Mouse (Mus musculus): ENCODE data around the gene Psmd9. TPM values are rescaled to one million over a fixed set of nuclear protein-coding genes. Genes with fewer than 3 reads are reported as not detected.

The Psmd9 gene
- total and polyA plus RNA-seq, 2 experiments: 28.5 to 29.8 TPM

DNA sequence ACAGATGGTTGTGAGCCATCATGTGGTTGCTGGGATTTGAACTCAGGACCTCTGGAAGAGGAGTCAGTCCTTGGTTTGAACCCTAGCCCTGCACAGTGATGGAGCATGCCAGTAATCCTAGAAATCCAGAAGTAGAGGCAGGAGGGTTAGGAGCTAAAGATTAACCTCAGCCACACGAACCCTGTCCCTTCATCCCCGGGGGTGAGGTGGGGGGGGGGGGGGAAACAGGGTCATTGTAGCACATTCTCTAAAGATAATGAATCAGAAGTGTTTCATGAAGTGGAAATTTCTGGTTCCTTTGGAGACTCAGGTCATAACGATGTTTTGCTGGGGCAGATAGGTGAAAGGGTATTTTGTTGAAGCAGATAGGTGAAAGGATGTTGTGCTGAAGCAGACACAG lies 21.7 kb downstream of the Psmd9 start:
- Histone ChIP-seq H3K4me3 (ENCODE audit: insufficient read depth, low read depth, low read length) (no peak overlapping the region), H3K27me3 (ENCODE audit: control insufficient read depth, insufficient read depth, low read length) (no peaks in the 10 kb centered on the region), H3K9ac (ENCODE audit: low read depth, low read length) (no peak overlapping the region), H3K27ac (replicated peaks; ENCODE audit: insufficient read depth, low read depth, low read length) (peak overlapping the region; percentile 74), H3K79me2 (ENCODE audit: control insufficient read depth, insufficient read depth, low read length) (no peaks in the 10 kb centered on the region), H3K36me3 (ENCODE audit: control insufficient read depth, insufficient read depth, low read length) (no peaks in the 10 kb centered on the region), H3K4me1 (ENCODE audit: control insufficient read depth, insufficient read depth, low read length) (peaks cover 37% of the 10 kb centered on the region)
- peak; percentile 58 for DNase-seq (ENCODE audit: extremely low read depth, low read depth, low spot score)
- 20% methylated on average over 3 of the region's 3 CpGs for WGBS
- TF ChIP-seq CTCF (IDR thresholded peaks at IDR 0.05; ENCODE audit: low read depth, low read length) (no peak), POLR2A (IDR thresholded peaks at IDR 0.05; ENCODE audit: extremely low read depth, insufficient read depth, low read length) (no peak)

- 16% methylated on average over 6 of the region's 6 CpGs for WGBS
- Histone ChIP-seq H3K4me1 (ENCODE audit: control insufficient read depth, insufficient read depth, low read length) (peaks cover 37% of the 10 kb centered on the region), H3K9ac (ENCODE audit: low read depth, low read length) (0 out of 2 replicates have a peak overlapping the region, but pooled peaks have one; percentile 20), H3K79me2 (ENCODE audit: control insufficient read depth, insufficient read depth, low read length) (no peaks in the 10 kb centered on the region), H3K4me3 (ENCODE audit: insufficient read depth, low read depth, low read length) (no peak overlapping the region), H3K36me3 (ENCODE audit: control insufficient read depth, insufficient read depth, low read length) (no peaks in the 10 kb centered on the region), H3K27me3 (ENCODE audit: control insufficient read depth, insufficient read depth, low read length) (no peaks in the 10 kb centered on the region), H3K27ac (replicated peaks; ENCODE audit: insufficient read depth, low read depth, low read length) (peak overlapping the region; percentile 84)
- no peak for TF ChIP-seq CTCF (IDR thresholded peaks at IDR 0.05; ENCODE audit: low read depth, low read length)
- DNase-seq (ENCODE audit: extremely low read depth, low read depth, low spot score): peak; percentile 98
Measured at GRCm38 (mm10) chr5:123191427-123191826, 22.2 kb downstream of the Psmd9 start.

GRCm38 (mm10) chr5:123192606-123193150 lies 23.5 kb downstream of the Psmd9 start:
- DNase-seq (ENCODE audit: extremely low read depth, low read depth, low spot score): no peak
- TF ChIP-seq CTCF (IDR thresholded peaks at IDR 0.05; ENCODE audit: low read depth, low read length): no peak
- TF ChIP-seq POLR2A (IDR thresholded peaks at IDR 0.05; ENCODE audit: extremely low read depth, insufficient read depth, low read length): no peak
- Histone ChIP-seq H3K4me3 (ENCODE audit: insufficient read depth, low read depth, low read length) (no peak overlapping the region), H3K27ac (replicated peaks; ENCODE audit: insufficient read depth, low read depth, low read length) (no peak overlapping the region), H3K79me2 (ENCODE audit: control insufficient read depth, insufficient read depth, low read length) (no peaks in the 10 kb centered on the region), H3K27me3 (ENCODE audit: control insufficient read depth, insufficient read depth, low read length) (no peaks in the 10 kb centered on the region), H3K9ac (ENCODE audit: low read depth, low read length) (no peak overlapping the region), H3K4me1 (ENCODE audit: control insufficient read depth, insufficient read depth, low read length) (peaks cover 43% of the 10 kb centered on the region), H3K36me3 (ENCODE audit: control insufficient read depth, insufficient read depth, low read length) (no peaks in the 10 kb centered on the region)
- WGBS: 84% methylated on average over 9 of the region's 9 CpGs

GRCm38 (mm10) chr5:123193436-123193835 lies 24.2 kb downstream of the Psmd9 start:
- Histone ChIP-seq H3K27ac (replicated peaks; ENCODE audit: insufficient read depth, low read depth, low read length) (peak overlapping the region; percentile 98), H3K4me3 (ENCODE audit: insufficient read depth, low read depth, low read length) (no peak overlapping the region), H3K36me3 (ENCODE audit: control insufficient read depth, insufficient read depth, low read length) (no peaks in the 10 kb centered on the region), H3K27me3 (ENCODE audit: control insufficient read depth, insufficient read depth, low read length) (no peaks in the 10 kb centered on the region), H3K4me1 (ENCODE audit: control insufficient read depth, insufficient read depth, low read length) (peaks cover 42% of the 10 kb centered on the region), H3K9ac (ENCODE audit: low read depth, low read length) (no peak overlapping the region), H3K79me2 (ENCODE audit: control insufficient read depth, insufficient read depth, low read length) (no peaks in the 10 kb centered on the region)
- 29% methylated on average over 5 of the region's 5 CpGs for WGBS
- TF ChIP-seq POLR2A (IDR thresholded peaks at IDR 0.05; ENCODE audit: extremely low read depth, insufficient read depth, low read length) (no peak), CTCF (IDR thresholded peaks at IDR 0.05; ENCODE audit: low read depth, low read length) (no peak)
- peak; percentile 73 for DNase-seq (ENCODE audit: extremely low read depth, low read depth, low spot score)

GRCm38 (mm10) chr5:123194856-123195255 lies 25.6 kb downstream of the Psmd9 start:
- peaks cover 44% of the 10 kb centered on the region for H3K4me1 ChIP-seq (ENCODE audit: control insufficient read depth, insufficient read depth, low read length)
- TF ChIP-seq CTCF (IDR thresholded peaks at IDR 0.05; ENCODE audit: low read depth, low read length): no peak
- peak overlapping the region; percentile 98 for H3K27ac ChIP-seq (replicated peaks; ENCODE audit: insufficient read depth, low read depth, low read length)
- no peak for DNase-seq (ENCODE audit: extremely low read depth, low read depth, low spot score)
- H3K79me2 ChIP-seq (ENCODE audit: control insufficient read depth, insufficient read depth, low read length): no peaks in the 10 kb centered on the region
- peak overlapping the region; percentile 68 for H3K9ac ChIP-seq (ENCODE audit: low read depth, low read length)
- WGBS: 58% methylated on average over 6 of the region's 6 CpGs
- no peaks in the 10 kb centered on the region for H3K27me3 ChIP-seq (ENCODE audit: control insufficient read depth, insufficient read depth, low read length)
- peak overlapping the region; percentile 14 for H3K4me3 ChIP-seq (ENCODE audit: insufficient read depth, low read depth, low read length)
- no peaks in the 10 kb centered on the region for H3K36me3 ChIP-seq (ENCODE audit: control insufficient read depth, insufficient read depth, low read length)

DNA sequence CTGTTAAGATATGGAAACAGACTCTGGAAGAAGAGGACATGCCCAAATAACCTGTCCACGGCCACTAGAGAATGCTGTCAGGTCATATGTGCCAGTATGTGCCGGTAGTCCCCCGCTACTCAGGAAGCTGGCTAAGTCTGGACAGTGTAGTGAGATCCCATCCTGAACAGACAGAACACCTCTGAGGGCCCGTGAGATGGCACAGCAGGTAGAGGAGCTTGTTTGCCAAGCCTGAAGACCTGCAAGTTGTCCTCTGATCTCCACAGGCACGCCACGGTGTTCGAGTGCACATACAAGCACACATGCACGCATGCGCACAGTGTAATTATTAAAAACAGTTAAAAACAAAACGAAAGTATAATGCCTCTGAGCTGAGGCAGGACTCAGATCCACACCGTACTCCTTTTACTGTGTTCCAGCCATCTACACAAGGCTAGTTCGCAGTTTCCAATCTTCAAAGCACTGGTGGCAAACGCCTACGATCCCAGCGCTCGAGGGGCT lies 26.3 kb downstream of the Psmd9 start:
- H3K4me3 ChIP-seq (ENCODE audit: insufficient read depth, low read depth, low read length): peak overlapping the region; percentile 14; the same call in 1 of the 2 replicates
- H3K4me1 ChIP-seq (ENCODE audit: control insufficient read depth, insufficient read depth, low read length): peaks cover 44% of the 10 kb centered on the region
- DNase-seq (ENCODE audit: extremely low read depth, low read depth, low spot score): peak; percentile 94
- H3K36me3 ChIP-seq (ENCODE audit: control insufficient read depth, insufficient read depth, low read length): no peaks in the 10 kb centered on the region
- TF ChIP-seq CTCF (IDR thresholded peaks at IDR 0.05; ENCODE audit: low read depth, low read length) (no peak), POLR2A (IDR thresholded peaks at IDR 0.05; ENCODE audit: extremely low read depth, insufficient read depth, low read length) (no peak)
- H3K9ac ChIP-seq (ENCODE audit: low read depth, low read length): peak overlapping the region; percentile 68
- peak overlapping the region; percentile 98 for H3K27ac ChIP-seq (replicated peaks; ENCODE audit: insufficient read depth, low read depth, low read length)
- H3K79me2 ChIP-seq (ENCODE audit: control insufficient read depth, insufficient read depth, low read length): no peaks in the 10 kb centered on the region
- no peaks in the 10 kb centered on the region for H3K27me3 ChIP-seq (ENCODE audit: control insufficient read depth, insufficient read depth, low read length)
- 41% methylated on average over 16 of the region's 16 CpGs for whole genome bisulfite sequencing

All from liver, adult 2 months (tissue).